Mouse (Mus musculus) gastrocnemius, postnatal 10 days (tissue): ENCODE measurements at regions not wholly inside any gene's neighbourhood (a gene's known extent, or its start where the extent isn't known, plus 50 kb on each side); places are given as distances from the start of the nearest gene placed in this dataset.

Experiments
- DNase-seq: peaks from one replicate; pipeline ENCODE4 v3.0.0; 2021; ENCODE audit warnings: mixed read lengths

DNA sequence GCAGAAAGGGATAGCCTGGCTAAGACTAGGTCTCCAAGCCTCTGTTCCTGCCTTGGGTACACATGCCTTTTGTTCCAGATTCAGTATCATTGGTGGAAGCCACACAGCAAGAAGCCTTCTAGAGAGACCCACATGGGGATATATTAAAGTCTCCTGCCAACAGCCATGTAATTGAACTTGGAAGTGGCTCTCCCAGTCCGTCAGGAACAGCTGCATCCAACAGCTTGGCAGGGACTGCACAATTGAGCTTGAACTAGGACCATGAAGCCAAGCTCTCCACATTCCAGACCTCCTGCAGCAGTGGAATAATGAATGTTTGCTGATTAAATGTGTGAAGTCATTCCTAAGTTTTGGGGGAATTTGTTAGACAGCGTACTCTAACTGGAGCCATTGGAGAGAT, 94.5 kb downstream of the Gpr139 start:
- DNase-seq, result peak; percentile 12

DNA sequence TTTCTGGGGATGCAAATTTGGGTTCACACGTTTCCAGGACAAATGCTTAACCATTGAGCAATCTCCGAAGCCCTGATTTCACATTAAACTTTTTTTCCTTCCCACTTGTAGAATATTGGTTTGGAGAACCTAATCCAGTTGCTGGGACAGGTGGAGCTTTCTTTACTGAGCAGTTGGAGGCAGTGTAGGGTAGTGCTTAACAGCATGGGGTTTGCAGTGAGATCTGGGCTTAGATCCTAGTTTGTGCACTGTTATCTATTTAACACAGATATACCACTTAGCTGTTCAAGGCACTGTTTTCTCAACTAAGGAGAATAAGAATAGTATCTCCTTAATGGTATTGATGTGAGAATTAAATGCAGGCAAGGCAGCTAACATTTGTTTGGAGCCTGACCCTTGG, 93.5 kb upstream of the Gprc5b start:
- DNase-seq, result no peak

DNA sequence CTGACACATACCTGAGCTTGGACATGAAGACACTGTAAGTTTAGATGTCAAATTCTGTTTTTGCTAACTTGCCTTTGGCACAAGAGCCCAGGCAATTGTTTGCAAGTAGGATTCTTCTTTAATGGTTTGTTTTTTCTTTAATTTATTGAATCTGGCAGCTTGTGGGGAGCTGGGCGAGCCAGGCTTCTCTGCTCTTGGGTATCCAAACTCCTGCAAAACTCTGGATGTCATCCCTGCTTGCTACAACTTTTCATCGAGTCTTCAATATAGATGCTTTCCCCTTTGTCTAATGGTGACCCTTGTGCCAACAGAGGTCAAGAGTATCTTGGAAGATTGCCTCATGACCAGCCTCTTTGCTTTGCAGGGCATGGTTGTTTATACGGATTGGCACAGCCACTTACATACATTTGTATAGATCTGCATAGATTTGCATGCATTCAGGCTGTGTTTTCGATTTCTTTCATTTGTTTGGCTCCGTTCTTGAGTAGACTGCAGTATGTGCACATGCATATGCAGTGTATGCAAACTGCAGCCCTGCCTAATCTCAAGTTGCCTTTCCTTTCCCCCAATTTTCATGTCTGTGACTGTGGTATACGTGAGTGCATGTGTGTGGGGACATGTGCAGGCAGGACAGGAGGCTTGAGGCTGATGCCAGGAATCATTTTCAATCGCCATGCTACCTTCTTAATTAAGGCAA, 92.9 kb upstream of the Gprc5b start:
- DNase-seq, result no peak

DNA sequence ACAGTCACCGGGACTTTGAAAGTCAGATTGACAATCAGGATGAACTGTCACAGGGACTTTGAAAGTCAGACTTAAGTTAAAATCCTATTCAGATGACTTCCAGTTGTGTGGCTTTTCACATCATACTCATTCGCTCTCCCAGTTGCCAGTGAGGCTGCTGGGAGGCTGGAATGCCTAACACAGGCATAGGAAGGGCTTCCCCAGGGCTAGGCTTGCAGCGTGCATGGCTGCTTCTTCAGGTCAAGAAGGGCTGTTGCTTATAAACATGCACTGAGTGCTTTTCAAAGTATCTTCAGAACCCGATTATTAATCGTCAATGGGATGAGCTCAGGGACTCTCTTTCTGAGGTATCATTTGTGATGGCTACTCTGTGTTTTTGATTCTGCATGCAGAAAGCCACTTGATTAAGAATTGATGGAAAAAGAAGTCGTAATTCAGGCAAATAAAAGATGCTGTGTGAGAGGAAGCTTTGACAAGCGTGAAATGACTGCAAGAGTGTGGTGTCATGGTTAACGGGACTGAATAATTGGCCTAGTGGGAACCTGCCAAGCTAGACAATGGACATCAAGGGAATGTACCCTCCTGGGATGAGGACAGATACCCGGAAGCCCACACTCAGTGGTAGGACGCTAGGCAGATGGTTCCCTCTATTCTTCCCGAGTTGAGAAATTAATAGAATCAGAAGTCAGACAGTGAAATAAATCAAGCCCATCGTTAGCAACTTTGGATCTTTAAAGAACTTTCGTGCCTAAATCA, 90.9 kb upstream of the Gprc5b start:
- DNase-seq, result no peak

DNA sequence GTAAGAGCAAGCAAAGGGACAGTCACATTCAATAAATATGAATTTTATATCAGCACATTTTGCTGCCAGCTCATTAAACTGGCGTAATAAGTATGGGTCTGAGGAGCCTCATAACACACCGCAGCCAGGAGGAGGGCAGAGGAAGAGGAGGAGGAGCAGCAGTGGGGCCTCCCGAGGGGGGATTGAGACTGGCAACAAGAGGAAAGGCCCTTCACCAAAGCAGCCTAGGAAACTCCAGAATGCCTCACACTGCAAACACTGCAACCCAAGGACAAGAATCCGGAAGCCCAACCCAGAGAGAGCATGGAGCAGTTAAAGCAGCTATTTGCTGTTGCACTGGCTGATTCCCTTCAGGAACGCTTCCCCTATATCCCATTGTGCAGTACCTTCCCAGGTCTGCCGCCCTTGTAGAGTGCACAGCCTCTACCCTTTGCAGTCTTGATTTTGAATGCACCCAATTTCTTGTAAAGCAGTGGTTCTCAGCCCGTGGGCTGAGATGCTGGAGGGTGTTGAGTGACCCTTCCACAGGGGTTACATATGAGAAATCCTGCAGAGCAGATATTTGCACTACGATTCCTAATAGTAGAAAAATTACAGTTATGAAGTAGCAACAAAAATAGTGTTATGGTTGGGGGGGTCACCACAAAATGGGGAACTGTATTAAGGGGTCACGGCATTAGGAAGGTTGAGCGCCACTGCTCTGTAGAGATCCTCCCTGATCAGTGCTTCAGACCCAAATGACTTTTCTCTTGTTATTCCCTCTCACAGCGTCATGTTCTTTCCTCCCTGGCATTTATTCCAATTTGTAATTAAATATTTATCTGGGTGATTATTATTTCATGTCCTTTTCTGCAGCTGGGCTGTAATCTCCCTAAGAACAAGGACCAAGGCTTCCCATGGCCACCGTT, 82.0 kb upstream of the Gprc5b start:
- no peak for DNase-seq

DNA sequence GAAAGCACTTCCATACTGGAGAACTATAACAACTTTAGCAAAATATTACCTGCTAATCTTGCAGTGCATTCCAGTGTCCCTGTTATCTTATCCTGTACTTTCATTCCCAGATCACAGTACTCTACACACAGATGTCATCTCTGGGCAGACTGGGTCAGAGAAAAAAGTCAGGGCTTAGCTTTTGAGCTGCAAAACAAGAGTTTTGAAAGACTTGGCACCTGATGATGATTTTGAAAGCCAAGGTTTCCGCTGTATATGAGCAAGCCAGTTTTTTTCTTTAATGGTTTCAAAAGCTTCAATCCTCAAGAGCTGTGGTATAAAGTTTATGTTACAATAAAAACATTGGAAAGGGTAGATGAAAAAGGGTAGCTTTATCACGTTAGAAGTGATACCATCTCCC, 71.0 kb upstream of the Gprc5b start:
- no peak for DNase-seq
